Mouse (Mus musculus): ENCODE data around the gene Gm42906.

DNA sequence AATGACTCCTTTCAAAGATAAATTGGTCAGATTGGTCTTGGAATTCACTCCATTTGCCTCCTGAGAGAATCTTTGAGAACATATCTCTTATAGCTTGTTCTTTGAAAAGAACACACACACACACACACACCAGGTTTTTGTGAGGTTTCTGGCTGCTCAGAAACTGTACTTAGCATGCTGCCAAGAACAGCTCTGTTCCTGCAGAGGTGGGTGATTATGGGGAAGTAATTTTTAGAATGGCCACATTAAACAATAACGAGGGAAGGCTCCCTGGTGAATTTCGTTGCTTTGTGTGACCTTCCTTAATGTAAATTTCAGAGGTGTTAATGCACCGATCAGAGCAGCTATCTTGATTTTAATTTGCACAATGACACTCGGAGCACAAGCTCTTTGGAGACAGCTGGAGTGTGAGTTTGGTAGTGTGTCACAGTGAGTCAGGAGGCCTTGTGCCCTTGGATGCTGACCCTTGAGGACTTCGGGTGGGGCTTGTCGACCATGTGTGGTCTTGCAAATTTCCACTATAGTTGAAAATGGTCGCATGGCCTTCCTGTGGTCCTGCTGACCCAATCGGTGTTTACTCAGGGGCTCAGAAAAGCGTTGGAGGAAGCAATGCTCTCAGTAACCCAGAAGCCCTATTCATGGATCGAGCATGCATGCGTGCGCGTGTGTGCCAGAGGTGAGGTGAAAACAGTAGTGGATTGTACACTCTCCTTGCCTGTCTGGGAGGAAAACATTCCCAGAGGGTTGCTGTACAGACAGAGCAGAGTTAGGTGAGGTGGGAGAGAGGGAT lies 407.7 kb downstream of the Gm42906 start:
- TF ChIP-seq CTCF (conservative IDR thresholded peaks at IDR 0.05; ENCODE audit: insufficient read depth, insufficient read length, low read depth, low read length) (no peak), POLR2A (IDR thresholded peaks at IDR 0.05; ENCODE audit: low read depth, low read length) (no peak)
